Mouse (Mus musculus): ENCODE measurements around the gene 1600015I10Rik. TPM values are rescaled to one million over a fixed set of nuclear protein-coding genes. Genes with fewer than 3 reads are reported as not detected.

1600015I10Rik gene
- total and polyA plus RNA-seq, 3 experiments = not detected

GRCm38 (mm10) chr6:48902511-48903406 is 26.9 kb upstream of the 1600015I10Rik start:
- Histone ChIP-seq H3K79me2 (replicated peaks; ENCODE audit: control insufficient read depth, extremely low read depth, insufficient read depth, poor library complexity, severe bottlenecking) (no peaks in the 10 kb centered on the region), H3K4me1 (ENCODE audit: control insufficient read depth in 1 of 2, insufficient read depth in 2 of 2) (peaks cover 0 to 5% of the 10 kb centered on the region in 2 experiments; a peak in 2 of 4 replicates), H3K4me2 (ENCODE audit: insufficient read depth, low read depth, poor library complexity, severe bottlenecking) (no peak overlapping the region), H3K36me3 (replicated peaks in 1 of 2; ENCODE audit: control insufficient read depth in 1 of 2, insufficient read depth in 1 of 2, low read length in 1 of 2) (no peaks in the 10 kb centered on the region), H3K4me3 (replicated peaks in 1 of 3; ENCODE audit: low read depth in 2 of 3, low read length in 2 of 3, poor library complexity in 1 of 3) (no peak overlapping the region), H3K27ac (ENCODE audit: insufficient read depth, low read depth) (no peak overlapping the region), H3K9me3 (replicated peaks; ENCODE audit: low read length) (no peaks in the 10 kb centered on the region), H3K9ac (ENCODE audit: insufficient read depth, low read depth) (no peak overlapping the region), H3K27me3 (replicated peaks) (no peaks in the 10 kb centered on the region)
- TF ChIP-seq NRF1 (IDR thresholded peaks at IDR 0.05; ENCODE audit: low read depth, low read length) (no peak), ZMIZ1 (IDR thresholded peaks at IDR 0.05; ENCODE audit: low read depth, low read length) (no peak), E2F4 (IDR thresholded peaks at IDR 0.05; ENCODE audit: insufficient replicate concordance, low read depth, low read length) (no peak), SIN3A (IDR thresholded peaks at IDR 0.05; ENCODE audit: low read length) (no peak), GABPA (IDR thresholded peaks at IDR 0.05; ENCODE audit: insufficient replicate concordance, low read depth, low read length) (no peak), MXI1 (IDR thresholded peaks at IDR 0.05; ENCODE audit: low read depth, low read length) (no peak)
- in situ Hi-C loops (cut with MboI; ENCODE audit: low pct_ligation_motif_present, low pct_unique_long_range_greater_than_20kb, low sequenced_read_pairs) (no loop called here), dilution Hi-C loops (cut with MboI; ENCODE audit: extremely low pct_ligation_motif_present, extremely low pct_unique_long_range_greater_than_20kb, low sequenced_read_pairs) (no loop called here)
- DNase-seq (ENCODE audit: extremely low read depth) = no peak

GRCm38 (mm10) chr6:48903437-48903836 is 26.3 kb upstream of the 1600015I10Rik start:
- no peak overlapping the region for H3K9ac ChIP-seq (ENCODE audit: insufficient read depth, low read depth)

GRCm38 (mm10) chr6:48905606-48906005 is 24.1 kb upstream of the 1600015I10Rik start:
- Histone ChIP-seq H3K4me2 (ENCODE audit: insufficient read depth, low read depth, poor library complexity, severe bottlenecking) (no peak overlapping the region), H3K4me3 (replicated peaks in 1 of 3; ENCODE audit: low read depth in 2 of 3, low read length in 2 of 3, poor library complexity in 1 of 3) (no peak overlapping the region), H3K79me2 (replicated peaks; ENCODE audit: control insufficient read depth, extremely low read depth, insufficient read depth, poor library complexity, severe bottlenecking) (no peaks in the 10 kb centered on the region), H3K27ac (ENCODE audit: insufficient read depth, low read depth) (no peak overlapping the region), H3K36me3 (replicated peaks in 1 of 2; ENCODE audit: control insufficient read depth in 1 of 2, insufficient read depth in 1 of 2, low read length in 1 of 2) (no peaks in the 10 kb centered on the region), H3K27me3 (replicated peaks) (no peaks in the 10 kb centered on the region), H3K9me3 (replicated peaks; ENCODE audit: low read length) (no peaks in the 10 kb centered on the region), H3K4me1 (ENCODE audit: control insufficient read depth in 1 of 2, insufficient read depth in 2 of 2) (peaks cover 0 to 5% of the 10 kb centered on the region in 2 experiments; a peak in 2 of 4 replicates), H3K9ac (ENCODE audit: insufficient read depth, low read depth) (no peak overlapping the region)
- DNase-seq (ENCODE audit: extremely low read depth) = no peak
- dilution Hi-C loops (cut with MboI; ENCODE audit: extremely low pct_ligation_motif_present, extremely low pct_unique_long_range_greater_than_20kb, low sequenced_read_pairs) = no loop called here
- TF ChIP-seq POLR2AphosphoS2 (IDR thresholded peaks at IDR 0.05; ENCODE audit: low read depth, low read length) (no peak), E2F4 (IDR thresholded peaks at IDR 0.05; ENCODE audit: insufficient replicate concordance, low read depth, low read length) (no peak), UBTF (IDR thresholded peaks at IDR 0.05; ENCODE audit: low read depth, low read length) (no peak)
- in situ Hi-C loops (cut with MboI; ENCODE audit: low pct_ligation_motif_present, low pct_unique_long_range_greater_than_20kb, low sequenced_read_pairs) = no loop called here

More at GRCm38 (mm10) chr6:48903437-48903836, 26.3 kb upstream of the 1600015I10Rik start:
- in situ Hi-C loops (cut with MboI; ENCODE audit: low pct_ligation_motif_present, low pct_unique_long_range_greater_than_20kb, low sequenced_read_pairs) = no loop called here
- TF ChIP-seq BHLHE40 (IDR thresholded peaks at IDR 0.05; ENCODE audit: low read depth, low read length) = no peak
- TF ChIP-seq SIN3A (IDR thresholded peaks at IDR 0.05; ENCODE audit: low read length) = no peak
- no peak for TF ChIP-seq RAD21 (IDR thresholded peaks at IDR 0.05; ENCODE audit: low read depth, low read length)
- TF ChIP-seq E2F4 (IDR thresholded peaks at IDR 0.05; ENCODE audit: insufficient replicate concordance, low read depth, low read length) = no peak
- TF ChIP-seq SMC3 (IDR thresholded peaks at IDR 0.05; ENCODE audit: low read depth, low read length) = no peak
- TF ChIP-seq MXI1 (IDR thresholded peaks at IDR 0.05; ENCODE audit: low read depth, low read length) = no peak
- no peak for TF ChIP-seq ETS1 (conservative IDR thresholded peaks at IDR 0.05; ENCODE audit: low read depth, low read length)
- no peak for TF ChIP-seq JUND (conservative IDR thresholded peaks at IDR 0.05; ENCODE audit: low read depth, low read length)
- no peak for TF ChIP-seq IRF4 (IDR thresholded peaks at IDR 0.05; ENCODE audit: low read depth, low read length)
- no peak for TF ChIP-seq HCFC1 (IDR thresholded peaks at IDR 0.05; ENCODE audit: low read depth, low read length)
- TF ChIP-seq RCOR1 (conservative IDR thresholded peaks at IDR 0.05; ENCODE audit: low read depth, low read length) = no peak
- Histone ChIP-seq H3K36me3 (replicated peaks in 1 of 2; ENCODE audit: control insufficient read depth in 1 of 2, insufficient read depth in 1 of 2, low read length in 1 of 2) (no peaks in the 10 kb centered on the region), H3K79me2 (replicated peaks; ENCODE audit: control insufficient read depth, extremely low read depth, insufficient read depth, poor library complexity, severe bottlenecking) (no peaks in the 10 kb centered on the region), H3K4me1 (ENCODE audit: control insufficient read depth in 1 of 2, insufficient read depth in 2 of 2) (peaks cover 0 to 5% of the 10 kb centered on the region in 2 experiments; a peak in 2 of 4 replicates), H3K27ac (ENCODE audit: insufficient read depth, low read depth) (no peak overlapping the region), H3K4me3 (replicated peaks in 1 of 3; ENCODE audit: low read depth in 2 of 3, low read length in 2 of 3, poor library complexity in 1 of 3) (no peak overlapping the region), H3K4me2 (ENCODE audit: insufficient read depth, low read depth, poor library complexity, severe bottlenecking) (no peak overlapping the region), H3K9me3 (replicated peaks; ENCODE audit: low read length) (no peaks in the 10 kb centered on the region), H3K27me3 (replicated peaks) (no peaks in the 10 kb centered on the region)
- DNase-seq (ENCODE audit: extremely low read depth) = no peak
- dilution Hi-C loops (cut with MboI; ENCODE audit: extremely low pct_ligation_motif_present, extremely low pct_unique_long_range_greater_than_20kb, low sequenced_read_pairs) = no loop called here

Measured in CH12.LX (cell line).